Mouse (Mus musculus) stomach, embryonic 16.5 days (tissue): ENCODE measurements at regions not wholly inside any gene's neighbourhood (a gene's known extent, or its start where the extent isn't known, plus 50 kb on each side); places are given as distances from the start of the nearest gene placed in this dataset.

Experiments
- ATAC-seq: fragments of 200-750 bp; cut with Nextera tagmentation; 2 replicates; pipeline ENCODE4 v1.8.0; 2017; ENCODE audit warnings: moderate number of reproducible peaks, moderate TSS enrichment; ENCODE audit not compliant: insufficient read depth, low FRiP score
- H3K27ac ChIP-seq: fragments of 300-500 bp; sonication (generic); 2 replicates; pipeline ENCODE4 v1.5.1; 2014; ENCODE audit warnings: low read length
- H3K27me3 ChIP-seq: fragments of 300-500 bp; sonication (generic); 2 replicates; pipeline ENCODE4 v1.6.1; 2014; ENCODE audit warnings: low read length, control low read depth, mixed read lengths; ENCODE audit not compliant: control insufficient read depth, insufficient read depth
- H3K36me3 ChIP-seq: fragments of 300-500 bp; sonication (generic); 2 replicates; pipeline ENCODE4 v1.6.1; 2014; ENCODE audit warnings: low read length; ENCODE audit not compliant: control insufficient read depth, insufficient read depth
- H3K4me1 ChIP-seq: fragments of 300-500 bp; sonication (generic); 2 replicates; pipeline ENCODE4 v1.6.1; 2014; ENCODE audit warnings: low read length, control low read depth, mixed read lengths; ENCODE audit not compliant: control insufficient read depth, insufficient read depth
- H3K4me2 ChIP-seq: fragments of 300-500 bp; sonication (generic); 2 replicates; pipeline ENCODE4 v1.6.1; 2014; ENCODE audit warnings: low read depth, low read length, mixed read lengths
- H3K4me3 ChIP-seq: fragments of 300-500 bp; sonication (generic); replicated peaks from 2 replicates; pipeline ENCODE4 v1.5.1; 2014; ENCODE audit warnings: mild to moderate bottlenecking, low read length
- H3K9ac ChIP-seq: fragments of 300-500 bp; sonication (generic); 2 replicates; pipeline ENCODE4 v1.6.1; 2014; ENCODE audit warnings: low read length
- H3K9me3 ChIP-seq: fragments of 300-500 bp; sonication (generic); replicated peaks from 2 replicates; pipeline ENCODE4 v1.6.1; 2016; ENCODE audit warnings: low read length, control low read depth; ENCODE audit not compliant: control insufficient read depth
- WGBS: fragments of 180-500 bp; shearing (Covaris S2); extraction: QIAGEN DNeasy Blood & Tissue Kit; methylation state at CpG from one replicate; pipeline ENCODE4 v1.1.7; 2014; 5-methylcytosine and 5-hydroxymethylcytosine counted together

GRCm38 (mm10) chr4:152892997-152893396 is 415.3 kb upstream of the Kcnab2 start:
- ATAC-seq, result no peak
- H3K4me1 ChIP-seq, result no peaks in the 10 kb centered on the region
- no peaks in the 10 kb centered on the region for H3K27me3 ChIP-seq
- no peaks in the 10 kb centered on the region for H3K9me3 ChIP-seq
- H3K4me3 ChIP-seq, result no peak overlapping the region
- WGBS, result 70% methylated on average over 3 of the region's 3 CpGs
- no peaks in the 10 kb centered on the region for H3K36me3 ChIP-seq
- no peak overlapping the region for H3K27ac ChIP-seq
- H3K4me2 ChIP-seq, result no peak overlapping the region
- no peak overlapping the region for H3K9ac ChIP-seq

GRCm38 (mm10) chr4:152889211-152889610 is 411.5 kb upstream of the Kcnab2 start:
- no peaks in the 10 kb centered on the region for H3K27me3 ChIP-seq
- no peak overlapping the region for H3K27ac ChIP-seq
- no peaks in the 10 kb centered on the region for H3K36me3 ChIP-seq
- ATAC-seq, result no peak
- no peaks in the 10 kb centered on the region for H3K4me1 ChIP-seq
- H3K9ac ChIP-seq, result no peak overlapping the region
- H3K4me2 ChIP-seq, result no peak overlapping the region
- H3K9me3 ChIP-seq, result no peaks in the 10 kb centered on the region
- WGBS, result 84% methylated on average over 5 of the region's 5 CpGs
- no peak overlapping the region for H3K4me3 ChIP-seq

- no peaks in the 10 kb centered on the region for H3K27me3 ChIP-seq
- no peak overlapping the region for H3K9ac ChIP-seq
- no peak overlapping the region for H3K4me2 ChIP-seq
- H3K36me3 ChIP-seq, result no peaks in the 10 kb centered on the region
- no peaks in the 10 kb centered on the region for H3K9me3 ChIP-seq
- no peaks in the 10 kb centered on the region for H3K4me1 ChIP-seq
- no peak overlapping the region for H3K27ac ChIP-seq
- ATAC-seq, result no peak
- no peak overlapping the region for H3K4me3 ChIP-seq
- WGBS, result 38% methylated on average over 14 of the region's 14 CpGs
Measured at GRCm38 (mm10) chr4:152888306-152888705, 410.6 kb upstream of the Kcnab2 start.

- H3K4me2 ChIP-seq, result no peak overlapping the region
- no peaks in the 10 kb centered on the region for H3K4me1 ChIP-seq
- no peaks in the 10 kb centered on the region for H3K27me3 ChIP-seq
- H3K9me3 ChIP-seq, result no peaks in the 10 kb centered on the region
- no peaks in the 10 kb centered on the region for H3K36me3 ChIP-seq
- 65% methylated on average over 9 of the region's 9 CpGs for WGBS
- no peak overlapping the region for H3K4me3 ChIP-seq
- ATAC-seq, result no peak
- no peak overlapping the region for H3K27ac ChIP-seq
- H3K9ac ChIP-seq, result no peak overlapping the region
Measured at GRCm38 (mm10) chr4:152886773-152887172, 409.1 kb upstream of the Kcnab2 start.

GRCm38 (mm10) chr4:152881433-152881930 is 403.8 kb upstream of the Kcnab2 start:
- ATAC-seq, result no peak
- no peak overlapping the region for H3K4me2 ChIP-seq

GRCm38 (mm10) chr4:152880368-152880767 is 402.7 kb upstream of the Kcnab2 start:
- WGBS, result 96% methylated on average over 2 of the region's 2 CpGs
- no peak overlapping the region for H3K4me2 ChIP-seq
- H3K27ac ChIP-seq, result no peak overlapping the region

More at GRCm38 (mm10) chr4:152881433-152881930, 403.8 kb upstream of the Kcnab2 start:
- Histone ChIP-seq H3K4me3 (no peak overlapping the region), H3K9me3 (no peaks in the 10 kb centered on the region), H3K4me1 (no peaks in the 10 kb centered on the region), H3K9ac (no peak overlapping the region), H3K27ac (no peak overlapping the region), H3K27me3 (no peaks in the 10 kb centered on the region), H3K36me3 (no peaks in the 10 kb centered on the region)

GRCm38 (mm10) chr4:152878941-152879340 is 401.3 kb upstream of the Kcnab2 start:
- H3K27ac ChIP-seq, result no peak overlapping the region
- 28% methylated on average over 14 of the region's 14 CpGs for WGBS
- ATAC-seq, result no peak

More at GRCm38 (mm10) chr4:152880368-152880767, 402.7 kb upstream of the Kcnab2 start:
- Histone ChIP-seq H3K9ac (no peak overlapping the region), H3K27me3 (no peaks in the 10 kb centered on the region), H3K4me1 (no peaks in the 10 kb centered on the region), H3K9me3 (no peaks in the 10 kb centered on the region), H3K36me3 (no peaks in the 10 kb centered on the region), H3K4me3 (no peak overlapping the region)
- no peak for ATAC-seq

GRCm38 (mm10) chr4:152878401-152878800 is 400.7 kb upstream of the Kcnab2 start:
- Histone ChIP-seq H3K4me1 (no peaks in the 10 kb centered on the region), H3K27ac (no peak overlapping the region), H3K9me3 (no peaks in the 10 kb centered on the region), H3K4me2 (no peak overlapping the region), H3K27me3 (no peaks in the 10 kb centered on the region), H3K36me3 (no peaks in the 10 kb centered on the region), H3K4me3 (no peak overlapping the region), H3K9ac (no peak overlapping the region)
- ATAC-seq, result peak; percentile 29; the same call in 1 of the 2 replicates
- WGBS, result 60% methylated on average over 3 of the region's 3 CpGs

More at GRCm38 (mm10) chr4:152878941-152879340, 401.3 kb upstream of the Kcnab2 start:
- no peaks in the 10 kb centered on the region for H3K9me3 ChIP-seq
- no peak overlapping the region for H3K4me2 ChIP-seq
- no peaks in the 10 kb centered on the region for H3K4me1 ChIP-seq
- no peak overlapping the region for H3K9ac ChIP-seq
- H3K36me3 ChIP-seq, result no peaks in the 10 kb centered on the region
- no peaks in the 10 kb centered on the region for H3K27me3 ChIP-seq
- no peak overlapping the region for H3K4me3 ChIP-seq

- H3K4me3 ChIP-seq, result no peak overlapping the region
- no peak overlapping the region for H3K4me2 ChIP-seq
- H3K27me3 ChIP-seq, result no peaks in the 10 kb centered on the region
- ATAC-seq, result no peak
- WGBS, result 59% methylated on average over 5 of the region's 5 CpGs
- no peak overlapping the region for H3K9ac ChIP-seq
- no peaks in the 10 kb centered on the region for H3K36me3 ChIP-seq
- no peak overlapping the region for H3K27ac ChIP-seq
- no peaks in the 10 kb centered on the region for H3K9me3 ChIP-seq
- no peaks in the 10 kb centered on the region for H3K4me1 ChIP-seq
Measured at GRCm38 (mm10) chr4:152870046-152870445, 392.4 kb upstream of the Kcnab2 start.

GRCm38 (mm10) chr4:152865894-152866293 is 388.2 kb upstream of the Kcnab2 start:
- Histone ChIP-seq H3K9ac (no peak overlapping the region), H3K36me3 (no peaks in the 10 kb centered on the region), H3K27me3 (no peaks in the 10 kb centered on the region), H3K4me1 (no peaks in the 10 kb centered on the region), H3K4me2 (no peak overlapping the region), H3K27ac (no peak overlapping the region), H3K4me3 (no peak overlapping the region), H3K9me3 (no peaks in the 10 kb centered on the region)
- no peak for ATAC-seq
- WGBS, result 86% methylated on average over 8 of the region's 8 CpGs
